Mouse (Mus musculus): ENCODE measurements at regions not wholly inside any gene's neighbourhood (a gene's known extent, or its start where the extent isn't known, plus 50 kb on each side); places are given as distances from the start of the nearest gene placed in this dataset.

GRCm38 (mm10) chr17:9328886-9329455, 92.9 kb upstream of the Gm17728 start:
- no peak for TF ChIP-seq CTCF (IDR thresholded peaks at IDR 0.05; ENCODE audit: borderline replicate concordance, insufficient read depth, low read depth, low read length)
- TF ChIP-seq POLR2A (IDR thresholded peaks at IDR 0.05; ENCODE audit: borderline replicate concordance, insufficient read depth, low read length): no peak
